Mouse (Mus musculus): ENCODE results near the gene Pole2.
A peak's percentile ranks its signal among the peaks of the same experiment; 100 is the strongest.

- TF ChIP-seq POLR2A (IDR thresholded peaks at IDR 0.05; ENCODE audit: low read depth, low read length) (peak; percentile 57; the same call in 1 of the 2 replicates), CTCF (IDR thresholded peaks at IDR 0.05; ENCODE audit: extremely low read depth, insufficient read length, insufficient replicate concordance, low read depth, low read length) (no peak)
Observed at GRCm38 (mm10) chr12:69196444-69197377, 31.3 kb downstream of the Pole2 start, which contains the start of gene Gm49383.
